In the genomic region with DNA sequence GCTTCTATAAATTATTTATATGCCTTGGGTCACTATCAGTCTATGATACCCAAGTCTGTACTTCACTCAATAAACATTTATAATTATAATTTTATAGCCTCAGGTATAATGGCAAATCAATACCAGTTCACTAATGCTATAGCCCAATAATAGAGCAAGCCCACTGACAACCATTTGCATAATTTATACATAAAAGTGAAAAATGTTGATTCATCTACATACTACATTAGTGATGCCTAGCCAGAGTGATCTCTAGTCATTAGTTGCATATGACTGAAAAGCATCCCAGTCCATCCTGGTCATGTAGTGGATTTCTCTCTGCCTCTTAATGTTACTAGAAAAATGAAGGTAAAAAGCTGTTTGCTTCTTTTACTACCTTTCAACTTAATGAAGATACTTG, we compare ENCODE assay signal across 33 mouse cellular contexts.
"Had no signal": no experiment of that assay in that cellular context is flagged by ENCODE, and none has a peak within 500 bp of the region (broad histone marks: within the 10 kb centered on the region; RNA-seq: fewer than 3 reads in every experiment).

No protein-coding gene starts in this region.

- H3K9me3 ChIP-seq: limb, embryonic 10.5 days; limb, embryonic 12.5 days; limb, embryonic 15.5 days; liver, embryonic 12.5 days; liver, embryonic 13.5 days; liver, embryonic 15.5 days; lung, embryonic 15.5 days; megakaryocyte, embryonic 14.5 days; midbrain, embryonic 10.5 days; midbrain, embryonic 12.5 days; midbrain, embryonic 13.5 days; midbrain, embryonic 15.5 days; neural tube, embryonic 12.5 days had no signal

- H3K4me1 ChIP-seq: limb, embryonic 10.5 days; limb, embryonic 12.5 days; limb, embryonic 13.5 days; limb, embryonic 15.5 days; liver, embryonic 12.5 days; liver, embryonic 13.5 days; liver, embryonic 15.5 days; lung, embryonic 15.5 days; megakaryocyte, embryonic 14.5 days; midbrain, embryonic 10.5 days; midbrain, embryonic 12.5 days; midbrain, embryonic 13.5 days; midbrain, embryonic 15.5 days; neural tube, embryonic 12.5 days had no signal

- DNase-seq: left cerebral cortex, postnatal 4 days; liver; liver, embryonic 13.5 days; liver, postnatal 0 days; lung, adult 18-20 months; lung, adult 2 months; lung, embryonic 14.5 days; lung, postnatal 10 days; lung, postnatal 14 days; lung, postnatal 36 days; lung, postnatal 4 days; midbrain, embryonic 14.5 days had no signal

- H3K9ac ChIP-seq: limb, embryonic 12.5 days; limb, embryonic 13.5 days; limb, embryonic 15.5 days; liver, embryonic 12.5 days; liver, embryonic 13.5 days; liver, embryonic 14.5 days; liver, embryonic 15.5 days; liver, postnatal 0 days; lung, embryonic 14.5 days; lung, embryonic 15.5 days; midbrain, embryonic 12.5 days; midbrain, embryonic 13.5 days; midbrain, embryonic 15.5 days; neural tube, embryonic 12.5 days had no signal

- H3K27me3 ChIP-seq: limb, embryonic 12.5 days; limb, embryonic 13.5 days; limb, embryonic 15.5 days; liver, embryonic 12.5 days; liver, embryonic 13.5 days; liver, embryonic 15.5 days; lung, embryonic 15.5 days; megakaryocyte, embryonic 14.5 days; midbrain, embryonic 12.5 days; midbrain, embryonic 13.5 days; midbrain, embryonic 15.5 days; neural tube, embryonic 12.5 days had no signal

- ATAC-seq: liver, embryonic 12.5 days; liver, postnatal 0 days; lung, postnatal 0 days; midbrain, embryonic 13.5 days; midbrain, embryonic 15.5 days; midbrain, embryonic 16.5 days had no signal

- H3K4me2 ChIP-seq: limb, embryonic 12.5 days; limb, embryonic 13.5 days; limb, embryonic 15.5 days; liver, embryonic 11.5 days; liver, embryonic 12.5 days; liver, embryonic 13.5 days; liver, embryonic 15.5 days; lung, embryonic 14.5 days; lung, embryonic 15.5 days; midbrain, embryonic 11.5 days; midbrain, embryonic 12.5 days; midbrain, embryonic 13.5 days; midbrain, embryonic 15.5 days; neural tube, embryonic 12.5 days had no signal

- H3K27ac ChIP-seq: left cerebral cortex, adult 2 months; limb, embryonic 10.5 days; limb, embryonic 12.5 days; limb, embryonic 13.5 days; limb, embryonic 15.5 days; liver, embryonic 12.5 days; liver, embryonic 13.5 days; liver, embryonic 14.5 days; liver, embryonic 15.5 days; lung, embryonic 15.5 days; macrophage; midbrain, embryonic 10.5 days; midbrain, embryonic 12.5 days; midbrain, embryonic 13.5 days; midbrain, embryonic 15.5 days; neural tube, embryonic 12.5 days had no signal

- H3K36me3 ChIP-seq: limb, embryonic 10.5 days; limb, embryonic 12.5 days; limb, embryonic 13.5 days; limb, embryonic 15.5 days; liver, embryonic 12.5 days; liver, embryonic 13.5 days; liver, embryonic 15.5 days; lung, embryonic 15.5 days; midbrain, embryonic 10.5 days; midbrain, embryonic 12.5 days; midbrain, embryonic 13.5 days; midbrain, embryonic 15.5 days; neural tube, embryonic 12.5 days had no signal

- H3K4me3 ChIP-seq: left cerebral cortex, adult 2 months; limb, embryonic 10.5 days; limb, embryonic 12.5 days; limb, embryonic 13.5 days; limb, embryonic 15.5 days; liver, embryonic 12.5 days; liver, embryonic 13.5 days; liver, embryonic 15.5 days; lung, embryonic 15.5 days; megakaryocyte, embryonic 14.5 days; midbrain, embryonic 10.5 days; midbrain, embryonic 12.5 days; midbrain, embryonic 13.5 days; midbrain, embryonic 15.5 days; myocyte; neural tube, embryonic 12.5 days had no signal
